Mouse (Mus musculus) heart, embryonic 15.5 days (tissue): ENCODE measurements around the gene Gpank1. TPM values are rescaled to one million over a fixed set of nuclear protein-coding genes. Genes with fewer than 3 reads are reported as not detected.

Experiments used
- ATAC-seq: fragments of 200-750 bp; cut with Nextera tagmentation; replicated peaks from 2 replicates; pipeline ENCODE4 v1.8.0; 2017; ENCODE audit warnings: low read depth, moderate TSS enrichment; ENCODE audit not compliant: insufficient number of reproducible peaks, insufficient read depth, low FRiP score
- H3K27ac ChIP-seq: fragments of 300-500 bp; sonication (generic); 2 replicates; pipeline ENCODE4 v1.5.1; 2015; ENCODE audit warnings: mild to moderate bottlenecking, inconsistent platforms
- H3K27me3 ChIP-seq: fragments of 300-500 bp; sonication (generic); 2 replicates; pipeline ENCODE4 v1.6.1; 2015; ENCODE audit warnings: inconsistent platforms
- H3K36me3 ChIP-seq: fragments of 300-500 bp; sonication (generic); 2 replicates; pipeline ENCODE4 v1.6.1; 2015; ENCODE audit warnings: mild to moderate bottlenecking, inconsistent platforms
- H3K4me1 ChIP-seq: fragments of 300-500 bp; sonication (generic); replicated peaks from 2 replicates; pipeline ENCODE4 v1.6.1; 2015; ENCODE audit warnings: inconsistent platforms
- H3K4me2 ChIP-seq: fragments of 300-500 bp; sonication (generic); 2 replicates; pipeline ENCODE4 v1.6.1; 2015; ENCODE audit warnings: inconsistent platforms, mild to moderate bottlenecking, moderate library complexity
- H3K4me3 ChIP-seq: fragments of 300-500 bp; sonication (generic); 2 replicates; pipeline ENCODE4 v1.5.1; 2015; ENCODE audit warnings: mild to moderate bottlenecking, inconsistent platforms
- H3K9ac ChIP-seq: fragments of 300-500 bp; sonication (generic); 2 replicates; pipeline ENCODE4 v1.6.1; 2015; ENCODE audit warnings: mild to moderate bottlenecking, inconsistent platforms
- H3K9me3 ChIP-seq: fragments of 300-500 bp; sonication (generic); replicated peaks from 2 replicates; pipeline ENCODE4 v1.6.1; 2016; ENCODE audit warnings: inconsistent platforms
- WGBS: fragments of 180-500 bp; shearing (Covaris S2); methylation state at CpG from one replicate; pipeline ENCODE4 v1.1.7; 2015; ENCODE audit warnings: mixed read lengths; 5-methylcytosine and 5-hydroxymethylcytosine counted together
- polyA plus RNA-seq: library from polyadenylated mRNA; unstranded; fragments of >200 nt; fragmentation: Nextera tagmentation; extraction: Ambion mirVana; gene quantifications from 2 replicates; pipeline ENCODE4 v1.2.1, GENCODE M21; 2015

The Gpank1 gene
- polyA plus RNA-seq, 1 experiment from 2014 or later, result 10.0 TPM

DNA sequence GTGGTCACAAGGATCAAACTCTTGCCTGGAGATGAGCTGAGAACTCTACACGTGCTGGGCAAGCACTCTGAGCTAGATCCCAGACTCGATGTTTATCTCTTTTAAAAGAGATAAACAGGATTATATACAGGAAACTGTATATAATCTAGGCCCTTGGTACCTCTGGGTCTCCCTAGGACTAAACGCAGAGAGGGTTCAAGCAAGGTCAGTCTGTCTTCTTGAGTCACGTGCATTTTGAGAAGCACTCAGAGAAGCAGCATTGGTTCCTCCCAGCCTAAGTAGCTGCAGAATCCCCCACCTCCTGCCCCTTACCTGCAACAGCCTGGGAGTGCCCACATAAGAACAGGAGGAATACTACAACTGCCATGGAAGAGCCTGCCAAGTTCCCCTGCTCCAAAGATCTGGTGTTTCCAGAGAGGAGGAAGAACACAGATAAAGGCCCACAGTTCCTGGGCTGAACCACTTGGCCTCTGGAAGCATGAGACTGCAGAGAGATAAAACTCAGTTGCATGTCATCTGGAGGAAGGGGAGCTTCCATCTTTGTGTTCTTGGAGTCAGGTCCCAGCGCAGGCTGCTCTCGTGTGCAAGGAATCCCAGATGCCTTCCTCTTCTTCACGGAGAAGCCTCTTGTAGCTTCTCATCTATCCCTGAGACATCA, 35.9 kb upstream of the Gpank1 start, which contains the start of gene Ly6g6f:
Ly6g6f (minus strand) TSS at position 403 of the 658 bp plus-strand sequence.
- Histone ChIP-seq H3K27me3 (0 out of 2 replicates have a peak, but pooled peaks cover 4% of the 10 kb centered on the region), H3K4me1 (peaks cover 6% of the 10 kb centered on the region), H3K9me3 (no peaks in the 10 kb centered on the region), H3K4me2 (no peak within 1 kb of the TSS), H3K27ac (no peak within 1 kb of the TSS), H3K36me3 (no peaks in the 10 kb centered on the region), H3K9ac (no peak within 1 kb of the TSS), H3K4me3 (no peak within 1 kb of the TSS)
- ATAC-seq, result no peak
- WGBS, result 50% methylated on average over 7 of the region's 7 CpGs

DNA sequence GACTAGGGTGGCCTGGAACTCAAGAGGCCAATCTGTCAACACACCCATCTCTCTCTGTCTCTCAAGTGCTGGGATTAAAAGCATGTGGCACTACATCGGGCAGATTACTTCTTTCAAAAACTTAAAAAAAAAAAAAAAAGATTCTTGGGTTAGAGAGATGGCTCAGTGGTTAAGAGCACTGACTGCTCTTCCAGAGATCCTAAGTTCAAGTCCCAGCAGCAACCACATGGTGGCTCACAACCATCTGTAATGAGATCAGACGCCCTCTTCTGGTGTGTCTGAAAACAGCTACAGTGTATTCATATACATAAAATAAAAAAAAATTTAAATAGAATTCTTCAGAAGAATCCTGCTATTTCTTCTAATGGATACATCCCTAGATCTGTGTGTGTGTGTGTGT, 33.1 kb upstream of the Gpank1 start:
- Histone ChIP-seq H3K4me2 (no peak overlapping the region), H3K9me3 (no peaks in the 10 kb centered on the region), H3K27ac (no peak overlapping the region), H3K36me3 (peaks cover 15% of the 10 kb centered on the region), H3K4me3 (no peak overlapping the region), H3K9ac (no peak overlapping the region), H3K27me3 (no peaks in the 10 kb centered on the region), H3K4me1 (peaks cover 11% of the 10 kb centered on the region)
- 29% methylated on average over 2 of the region's 2 CpGs for WGBS
- ATAC-seq, result no peak

DNA sequence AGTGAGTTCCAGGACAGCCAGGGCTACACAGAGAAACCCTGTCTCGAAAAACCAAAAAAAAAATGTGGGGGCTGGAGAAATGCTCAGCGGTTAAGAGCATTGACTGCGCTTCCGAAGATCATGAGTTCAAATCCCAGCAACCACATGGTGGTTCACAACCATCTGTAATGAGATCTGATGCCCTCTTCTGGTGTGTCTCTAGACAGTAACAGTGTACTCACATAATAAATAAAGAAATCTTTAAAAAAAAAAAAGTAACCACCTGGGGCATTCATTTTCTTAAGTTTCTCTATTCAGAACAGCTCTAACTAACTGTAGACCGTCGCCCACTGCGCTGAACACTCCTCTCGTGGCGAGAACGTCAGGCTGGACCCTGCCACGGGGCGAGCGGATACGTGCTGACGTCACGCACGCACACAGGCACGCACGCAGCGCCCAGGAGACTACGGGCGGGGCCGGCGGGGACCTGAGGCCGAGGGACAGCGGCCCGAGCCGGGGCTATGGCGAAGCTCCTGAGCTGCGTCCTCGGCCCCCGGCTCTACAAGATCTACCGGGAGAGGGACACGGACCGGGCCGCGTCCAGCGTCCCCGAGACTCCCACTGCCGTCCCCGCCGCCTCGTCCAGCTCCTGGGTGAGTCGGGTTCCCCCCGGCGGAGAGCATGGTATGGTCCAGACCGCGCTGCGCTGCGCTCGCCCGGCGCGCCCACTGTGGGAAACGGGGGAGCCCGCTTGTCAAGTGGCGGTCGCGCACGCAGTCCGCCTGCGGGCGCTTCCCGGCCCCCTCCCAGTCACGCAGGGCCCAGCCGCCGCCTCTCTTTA, 32.2 kb upstream of the Gpank1 start, which contains the start of gene Abhd16a:
Abhd16a (plus strand) TSS at position 439 of the 820 bp plus-strand sequence.
- Histone ChIP-seq H3K27me3 (no peaks in the 10 kb centered on the region), H3K4me2 (peak within 1 kb of the TSS; percentile 74), H3K36me3 (peaks cover 22% of the 10 kb centered on the region), H3K9me3 (no peaks in the 10 kb centered on the region), H3K9ac (peak within 1 kb of the TSS; percentile 82), H3K27ac (peak within 1 kb of the TSS; percentile 95), H3K4me1 (peaks cover 11% of the 10 kb centered on the region), H3K4me3 (peak within 1 kb of the TSS; percentile 59)
- peak; percentile 97 for ATAC-seq
- WGBS, result 3% methylated on average over 67 of the region's 67 CpGs

DNA sequence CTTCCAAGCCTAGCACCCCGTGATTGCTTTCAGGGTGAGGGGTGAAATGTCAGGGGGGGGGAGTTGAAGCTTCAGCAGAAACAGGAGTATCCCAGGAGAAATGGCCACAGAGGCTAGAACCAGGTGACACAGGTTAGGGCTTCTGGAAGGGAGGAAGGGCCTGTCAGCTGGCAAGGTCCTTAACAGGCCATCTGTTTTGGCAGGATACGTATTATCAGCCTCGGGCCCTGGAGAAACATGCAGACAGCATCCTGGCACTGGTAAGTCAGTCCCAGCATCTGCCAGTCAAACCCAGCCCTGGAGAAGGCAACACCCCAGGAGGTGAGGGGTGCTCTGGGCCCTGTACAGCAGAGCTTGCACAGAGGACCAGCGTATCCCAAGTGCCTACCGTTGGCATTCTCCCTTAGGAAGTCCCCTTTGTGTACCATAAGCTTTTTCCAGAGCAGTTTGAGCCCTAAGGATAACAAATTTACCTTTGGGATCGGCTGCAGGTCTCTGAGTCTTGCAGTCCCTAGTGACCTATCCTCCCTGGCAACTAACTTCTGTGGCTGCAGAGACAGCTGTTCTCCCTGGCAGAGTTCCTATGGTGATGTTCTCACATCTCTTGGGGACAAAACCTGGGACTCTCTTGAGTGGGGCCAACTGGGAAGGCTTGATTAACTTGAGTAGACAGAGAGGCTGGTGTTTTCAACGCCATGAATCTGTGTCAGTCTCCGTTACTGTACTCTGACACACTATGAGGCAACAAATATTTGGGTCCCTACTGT, 30.9 kb upstream of the Gpank1 start:
- H3K4me3 ChIP-seq, result peak overlapping the region; percentile 59
- H3K36me3 ChIP-seq, result peaks cover 35% of the 10 kb centered on the region
- peaks cover 11% of the 10 kb centered on the region for H3K4me1 ChIP-seq
- peak overlapping the region; percentile 95 for H3K27ac ChIP-seq
- H3K9me3 ChIP-seq, result no peaks in the 10 kb centered on the region
- WGBS, result 55% methylated on average over 8 of the region's 8 CpGs
- no peak for ATAC-seq
- H3K4me2 ChIP-seq, result peak overlapping the region; percentile 74
- H3K27me3 ChIP-seq, result no peaks in the 10 kb centered on the region
- H3K9ac ChIP-seq, result peak overlapping the region; percentile 82

DNA sequence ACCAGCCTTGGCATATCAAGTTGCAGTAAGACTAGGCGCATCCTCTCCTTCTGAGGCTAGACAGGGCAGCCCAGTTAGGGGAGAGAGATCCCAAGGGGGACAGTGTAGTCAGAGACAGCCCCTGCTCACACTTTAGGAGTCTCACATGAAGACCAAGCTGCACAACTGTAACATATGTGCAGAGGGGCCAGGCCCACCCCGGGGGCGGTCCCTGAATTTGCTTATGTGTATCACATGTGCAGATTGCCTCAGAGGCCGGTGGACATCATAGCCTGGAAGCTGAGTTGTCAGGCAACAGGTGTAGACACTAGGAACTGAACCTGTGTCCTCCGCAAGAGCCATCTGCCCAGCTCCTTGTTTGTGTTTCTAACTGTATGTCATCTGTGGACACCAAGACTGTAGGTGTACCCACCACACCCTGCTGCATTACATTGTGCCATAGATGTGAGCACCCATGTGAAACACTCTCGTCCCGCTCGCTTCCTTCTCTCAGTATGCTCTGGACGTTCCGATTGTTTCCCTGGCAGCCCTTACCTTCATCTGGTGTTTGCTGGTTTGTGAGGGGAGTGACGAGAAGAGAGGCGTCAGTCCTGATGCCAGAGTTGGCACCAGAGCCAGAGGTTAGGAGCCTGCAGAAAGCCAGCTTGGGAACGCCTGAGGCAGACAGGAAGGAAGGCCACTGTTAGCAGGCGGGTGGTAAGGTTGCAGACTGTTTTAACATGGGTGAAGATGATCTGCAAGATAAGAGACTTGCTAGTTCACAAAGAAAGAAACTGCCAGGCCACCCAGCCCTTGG, 28.7 kb upstream of the Gpank1 start:
- Histone ChIP-seq H3K27ac (no peak overlapping the region), H3K9me3 (no peaks in the 10 kb centered on the region), H3K9ac (no peak overlapping the region), H3K4me3 (no peak overlapping the region), H3K4me1 (peaks cover 11% of the 10 kb centered on the region), H3K36me3 (peaks cover 53% of the 10 kb centered on the region), H3K4me2 (no peak overlapping the region), H3K27me3 (no peaks in the 10 kb centered on the region)
- 86% methylated on average over 14 of the region's 14 CpGs for WGBS
- no peak for ATAC-seq

DNA sequence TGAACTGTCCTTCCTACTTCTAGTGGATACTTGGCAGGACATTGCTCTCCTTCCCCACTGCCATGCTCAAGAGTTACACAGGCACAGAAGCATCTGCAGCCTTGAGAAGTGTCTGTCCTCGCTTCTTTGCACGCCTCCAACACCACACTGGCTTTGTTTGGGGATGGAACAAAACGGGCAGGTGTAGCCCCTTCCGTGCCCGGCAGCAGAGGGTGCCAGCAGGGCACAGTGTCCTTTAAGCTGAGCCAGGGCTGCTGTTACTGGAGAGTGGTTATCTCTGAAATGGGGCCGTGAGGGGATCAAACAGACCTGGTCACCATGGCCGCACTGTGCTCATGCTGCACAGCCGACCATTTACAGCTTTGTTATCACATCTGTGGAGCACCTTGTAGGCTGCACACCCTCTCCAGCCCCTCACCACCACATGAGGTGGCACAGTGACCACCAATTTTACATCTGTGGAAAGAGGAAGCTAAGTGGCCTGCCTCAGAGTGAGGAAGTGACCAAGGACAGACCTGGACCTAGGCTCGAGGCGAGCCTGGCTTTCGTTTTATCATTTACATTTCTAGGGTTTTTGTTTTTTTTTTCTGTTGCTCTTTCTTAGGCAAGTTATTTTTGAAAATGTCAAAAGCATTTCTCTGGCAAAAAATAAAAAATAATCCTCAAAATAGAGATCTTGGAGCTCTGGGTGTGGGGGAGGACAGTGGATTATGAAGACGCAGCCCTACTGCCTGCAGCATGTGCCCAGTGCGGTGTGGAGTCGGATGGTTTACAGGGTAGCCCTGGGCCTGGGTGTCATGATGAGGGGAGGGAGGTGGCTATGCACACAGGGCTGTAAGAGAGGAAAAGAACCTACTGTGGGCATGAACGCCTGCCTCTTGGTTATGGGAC, 26.5 kb upstream of the Gpank1 start:
- peaks cover 72% of the 10 kb centered on the region for H3K36me3 ChIP-seq
- 76% methylated on average over 15 of the region's 15 CpGs for WGBS
- H3K27ac ChIP-seq, result no peak overlapping the region
- no peak overlapping the region for H3K4me3 ChIP-seq
- H3K4me2 ChIP-seq, result no peak overlapping the region
- H3K4me1 ChIP-seq, result peaks cover 11% of the 10 kb centered on the region
- no peak overlapping the region for H3K9ac ChIP-seq
- no peaks in the 10 kb centered on the region for H3K27me3 ChIP-seq
- no peaks in the 10 kb centered on the region for H3K9me3 ChIP-seq
- ATAC-seq, result no peak

DNA sequence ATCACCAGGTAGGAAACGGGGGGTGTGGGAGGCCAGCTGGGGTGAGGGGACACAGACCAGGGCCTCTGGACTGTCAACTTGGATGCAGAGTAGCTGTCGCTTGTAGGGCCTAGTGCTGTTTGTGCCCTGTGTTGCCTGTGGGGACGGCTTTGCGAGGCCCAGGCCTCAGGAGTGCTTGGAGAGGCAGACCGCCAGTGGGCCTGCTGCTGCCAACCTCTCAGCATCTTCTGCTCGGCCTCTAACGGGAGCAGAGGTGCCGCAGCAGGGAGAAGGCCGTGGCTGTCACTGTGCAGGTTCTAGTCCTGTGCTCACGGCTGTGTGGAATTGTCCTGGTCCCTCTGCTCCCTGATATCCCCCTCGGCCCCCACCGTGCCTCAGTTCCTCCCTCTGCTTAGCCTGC, 24.7 kb upstream of the Gpank1 start:
- no peaks in the 10 kb centered on the region for H3K9me3 ChIP-seq
- ATAC-seq, result no peak
- no peaks in the 10 kb centered on the region for H3K27me3 ChIP-seq
- no peak overlapping the region for H3K4me3 ChIP-seq
- no peak overlapping the region for H3K4me2 ChIP-seq
- H3K9ac ChIP-seq, result no peak overlapping the region
- H3K36me3 ChIP-seq, result peaks cover 85% of the 10 kb centered on the region
- no peak overlapping the region; the same call in 1 of the 2 replicates for H3K27ac ChIP-seq
- WGBS, result 87% methylated on average over 12 of the region's 12 CpGs
- no peaks in the 10 kb centered on the region for H3K4me1 ChIP-seq

DNA sequence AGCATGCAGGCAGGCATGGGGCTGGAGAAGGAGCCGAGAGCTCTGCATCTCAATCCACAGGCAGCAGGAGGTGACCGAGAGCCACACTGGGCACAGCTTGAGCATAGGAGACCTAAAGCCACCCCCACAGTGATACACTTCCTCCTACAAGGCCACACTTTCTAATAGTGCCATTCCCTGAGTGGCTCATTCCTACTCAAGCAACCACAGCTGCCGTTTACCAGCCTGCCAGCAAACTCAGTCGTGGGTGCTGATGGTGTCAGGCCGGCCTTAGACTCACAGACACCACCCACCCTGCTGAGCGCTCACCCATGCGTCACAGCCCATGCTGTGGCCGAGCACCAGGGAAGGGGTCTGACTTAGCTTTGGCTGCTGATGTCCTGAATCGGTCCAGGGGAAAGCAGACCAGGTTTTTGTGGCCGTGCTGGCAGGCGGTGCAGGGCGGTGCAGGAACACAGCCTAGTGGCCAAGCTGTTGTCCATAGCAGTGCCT, 24.0 kb upstream of the Gpank1 start:
- WGBS, result 86% methylated on average over 12 of the region's 12 CpGs
- H3K27ac ChIP-seq, result no peak overlapping the region
- H3K9ac ChIP-seq, result no peak overlapping the region
- no peak overlapping the region for H3K4me3 ChIP-seq
- H3K27me3 ChIP-seq, result no peaks in the 10 kb centered on the region
- no peak overlapping the region for H3K4me2 ChIP-seq
- peaks cover 88% of the 10 kb centered on the region for H3K36me3 ChIP-seq
- peaks cover 3% of the 10 kb centered on the region; the same call in 1 of the 2 replicates for H3K4me1 ChIP-seq
- no peaks in the 10 kb centered on the region for H3K9me3 ChIP-seq
- ATAC-seq, result no peak

DNA sequence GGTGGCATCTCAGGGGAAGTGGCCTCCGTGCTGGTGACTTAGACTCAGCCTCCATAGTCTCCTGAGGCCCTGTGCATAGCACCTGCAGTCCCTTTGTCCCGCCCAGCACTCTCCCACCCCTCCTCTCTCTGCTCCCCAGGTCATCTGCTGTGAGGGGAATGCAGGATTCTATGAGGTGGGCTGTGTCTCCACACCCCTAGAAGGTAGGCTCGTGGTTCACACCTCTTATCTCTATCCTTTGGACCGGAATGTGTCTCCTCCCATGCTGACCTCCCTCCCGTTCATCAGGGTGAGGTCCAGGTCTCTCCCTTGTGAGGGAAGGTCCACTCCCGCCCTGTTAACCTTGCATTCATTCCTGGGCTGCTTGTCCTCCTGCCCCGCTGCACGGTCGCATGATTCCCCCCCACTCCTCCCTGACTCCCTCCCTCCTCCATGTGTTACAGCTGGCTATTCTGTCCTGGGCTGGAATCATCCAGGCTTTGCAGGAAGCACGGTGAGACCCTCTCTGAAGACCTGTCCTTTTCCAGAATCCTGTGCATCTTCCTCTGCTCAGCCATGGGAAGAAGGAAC, 21.0 kb upstream of the Gpank1 start:
- Histone ChIP-seq H3K27ac (no peak overlapping the region), H3K4me2 (no peak overlapping the region), H3K9ac (no peak overlapping the region), H3K36me3 (peaks cover 65% of the 10 kb centered on the region), H3K27me3 (no peaks in the 10 kb centered on the region), H3K4me1 (peaks cover 13% of the 10 kb centered on the region), H3K4me3 (no peak overlapping the region), H3K9me3 (no peaks in the 10 kb centered on the region)
- 59% methylated on average over 10 of the region's 10 CpGs for WGBS
- no peak for ATAC-seq

DNA sequence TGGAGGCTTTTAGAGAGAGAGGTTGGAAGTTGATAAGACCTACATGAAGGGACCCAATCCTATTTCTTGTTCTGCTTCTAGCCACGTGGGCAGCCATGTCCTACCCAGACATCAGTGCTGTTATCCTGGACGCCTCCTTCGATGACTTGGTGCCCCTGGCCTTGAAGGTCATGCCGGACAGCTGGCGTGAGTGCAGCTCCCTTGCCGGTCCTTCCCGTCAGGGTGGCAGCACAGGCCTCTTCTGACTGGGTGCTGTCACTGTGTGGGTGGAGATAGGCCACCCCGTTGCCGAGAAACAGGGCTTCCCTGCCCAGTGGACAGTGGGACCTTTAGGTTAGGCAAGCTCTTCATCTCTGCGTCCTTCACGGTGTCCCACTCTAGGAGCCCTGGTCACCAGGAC, 20.1 kb upstream of the Gpank1 start:
- Histone ChIP-seq H3K9me3 (no peaks in the 10 kb centered on the region), H3K36me3 (peaks cover 61% of the 10 kb centered on the region), H3K9ac (no peak overlapping the region), H3K4me2 (no peak overlapping the region), H3K4me1 (peaks cover 17% of the 10 kb centered on the region), H3K27ac (no peak overlapping the region), H3K27me3 (no peaks in the 10 kb centered on the region), H3K4me3 (no peak overlapping the region)
- ATAC-seq, result no peak
- 79% methylated on average over 11 of the region's 11 CpGs for WGBS
